Mouse (Mus musculus): ENCODE data around the gene Pde7b. TPM values are rescaled to one million over a fixed set of nuclear protein-coding genes. Genes with fewer than 3 reads are reported as not detected.

Gene Pde7b
- polyA plus RNA-seq, 1 experiment: 6.1 TPM

DNA sequence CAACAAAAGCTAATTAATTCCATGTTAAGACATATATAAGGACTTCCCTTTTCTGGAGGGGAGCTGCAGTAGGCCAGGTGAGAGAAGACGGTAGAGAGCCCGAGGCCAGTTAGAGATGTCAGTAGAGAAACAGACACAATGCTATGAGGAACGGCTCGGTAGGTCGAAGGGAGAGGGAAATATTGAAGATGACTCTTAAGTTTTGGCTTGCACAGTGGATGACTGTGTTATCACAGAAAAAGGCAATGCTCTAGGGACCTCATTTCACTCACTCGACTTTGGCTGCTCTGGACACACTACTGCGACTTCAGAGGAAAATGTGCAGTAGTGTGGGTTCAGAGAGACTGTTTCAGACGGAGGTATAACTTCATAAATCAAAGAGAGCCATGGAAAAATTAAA is 234.6 kb downstream of the Pde7b start:
- TF ChIP-seq POLR2A (IDR thresholded peaks at IDR 0.05; ENCODE audit: borderline replicate concordance, extremely low read depth, insufficient read depth, insufficient read length, poor library complexity, severe bottlenecking): no peak
- no peak for TF ChIP-seq CTCF (IDR thresholded peaks at IDR 0.05; ENCODE audit: borderline replicate concordance, extremely low read depth, insufficient read depth, insufficient read length)
- no peak for DNase-seq (ENCODE audit: low read depth)

DNA sequence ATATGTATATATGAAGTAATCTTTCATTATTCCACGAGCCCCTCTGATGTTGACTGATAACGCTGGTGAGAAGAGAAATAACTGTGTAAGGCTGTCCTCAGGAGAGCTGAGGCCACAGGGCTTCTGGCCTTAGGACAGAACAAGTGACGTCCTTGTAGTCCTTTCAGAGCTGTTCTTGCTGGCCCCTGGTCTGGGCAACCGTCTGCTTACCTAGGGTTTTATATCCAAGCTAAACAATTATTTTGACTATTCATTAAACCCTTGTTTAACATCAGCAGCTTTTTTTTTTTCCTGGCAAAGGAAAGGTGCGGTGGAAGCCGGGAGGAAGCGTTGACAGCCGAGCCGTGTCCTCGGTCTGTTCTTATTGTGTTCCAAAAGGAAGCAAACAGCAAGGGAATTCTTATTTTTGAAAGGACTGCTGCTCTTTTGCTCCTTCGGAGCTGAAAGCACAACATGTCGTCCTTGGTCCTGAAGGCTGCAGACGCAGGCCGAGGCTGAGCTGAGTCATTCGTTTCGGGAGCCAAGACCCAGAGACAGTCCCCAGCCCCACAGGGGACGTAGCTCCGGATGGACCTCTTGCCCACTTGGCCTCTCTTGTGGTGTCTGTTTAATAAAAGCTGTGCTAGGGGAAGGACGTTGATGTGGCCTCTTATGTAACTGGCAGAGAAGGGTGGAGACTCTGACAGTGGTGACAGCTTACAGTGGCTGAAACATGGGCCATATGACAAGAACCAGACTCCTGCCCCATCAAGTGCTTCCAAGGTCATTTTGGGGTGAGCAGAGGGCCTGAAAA is 238.2 kb downstream of the Pde7b start:
- DNase-seq (ENCODE audit: low read depth): no peak
- no peak for TF ChIP-seq CTCF (IDR thresholded peaks at IDR 0.05; ENCODE audit: borderline replicate concordance, extremely low read depth, insufficient read depth, insufficient read length)

DNA sequence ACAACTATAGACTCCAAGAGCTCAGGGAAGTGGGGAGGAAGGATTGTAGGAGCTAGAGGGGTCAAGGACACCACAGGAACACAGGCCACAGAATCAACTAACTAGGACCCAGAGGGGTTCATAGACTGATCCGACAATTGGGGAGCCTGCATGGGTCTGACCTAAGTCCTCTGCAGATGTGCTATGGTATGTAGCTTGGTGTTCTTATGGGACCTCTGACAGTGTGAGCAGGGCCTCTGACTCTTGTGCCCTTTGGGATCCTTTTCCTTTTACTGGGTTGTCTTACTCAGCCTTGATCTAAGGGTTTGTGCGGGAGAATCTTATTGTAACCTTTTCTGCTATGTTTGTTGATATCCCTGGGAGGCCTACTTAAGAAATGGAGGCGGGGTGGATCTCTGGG is 239.1 kb downstream of the Pde7b start:
- TF ChIP-seq CTCF (IDR thresholded peaks at IDR 0.05; ENCODE audit: borderline replicate concordance, extremely low read depth, insufficient read depth, insufficient read length) (no peak), POLR2A (IDR thresholded peaks at IDR 0.05; ENCODE audit: borderline replicate concordance, extremely low read depth, insufficient read depth, insufficient read length, poor library complexity, severe bottlenecking) (no peak)
- no peak for DNase-seq (ENCODE audit: low read depth)

DNA sequence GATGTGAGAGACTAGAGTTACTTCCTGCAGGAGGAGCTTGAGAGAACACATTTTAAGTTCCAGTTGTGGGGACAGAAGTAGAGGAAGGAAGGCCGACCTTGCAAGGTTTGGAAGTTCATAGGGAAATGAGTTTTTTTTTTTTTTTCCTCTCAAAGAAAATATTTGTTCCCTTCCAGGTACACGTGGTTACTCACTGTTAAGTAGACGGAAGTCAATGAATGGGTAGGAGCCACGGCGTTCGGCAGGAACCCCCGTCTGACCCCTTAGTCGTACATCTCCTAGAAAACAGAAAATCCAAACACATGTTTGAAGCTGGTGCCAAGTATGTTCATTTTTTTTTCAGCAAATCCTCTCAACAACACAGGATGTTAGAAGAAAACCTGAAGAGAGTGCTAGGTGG is 245.4 kb downstream of the Pde7b start:
- TF ChIP-seq POLR2A (IDR thresholded peaks at IDR 0.05; ENCODE audit: borderline replicate concordance, extremely low read depth, insufficient read depth, insufficient read length, poor library complexity, severe bottlenecking) (no peak), CTCF (IDR thresholded peaks at IDR 0.05; ENCODE audit: borderline replicate concordance, extremely low read depth, insufficient read depth, insufficient read length) (no peak)
- DNase-seq (ENCODE audit: low read depth): no peak

DNA sequence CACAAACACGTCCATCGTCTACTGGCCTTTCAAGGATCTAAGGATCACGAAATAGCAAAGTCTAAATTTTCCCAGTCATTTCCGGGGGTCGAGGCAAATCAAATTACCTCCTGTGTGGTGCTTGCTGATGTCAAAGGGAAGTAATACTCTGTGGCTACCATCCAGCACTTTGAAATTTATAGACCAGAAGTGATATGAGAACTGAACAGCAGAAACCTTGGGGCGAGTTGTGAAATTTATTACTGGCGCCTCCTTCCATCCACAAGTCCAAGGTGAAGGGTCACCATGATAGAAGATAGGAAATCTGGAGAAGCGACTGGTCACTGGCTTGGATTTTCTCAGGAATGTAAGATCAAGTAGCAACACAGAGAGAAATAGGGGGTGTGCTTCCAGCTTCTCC is 246.4 kb downstream of the Pde7b start:
- DNase-seq (ENCODE audit: low read depth): no peak
- no peak for TF ChIP-seq CTCF (IDR thresholded peaks at IDR 0.05; ENCODE audit: borderline replicate concordance, extremely low read depth, insufficient read depth, insufficient read length)
- TF ChIP-seq POLR2A (IDR thresholded peaks at IDR 0.05; ENCODE audit: borderline replicate concordance, extremely low read depth, insufficient read depth, insufficient read length, poor library complexity, severe bottlenecking): no peak

DNA sequence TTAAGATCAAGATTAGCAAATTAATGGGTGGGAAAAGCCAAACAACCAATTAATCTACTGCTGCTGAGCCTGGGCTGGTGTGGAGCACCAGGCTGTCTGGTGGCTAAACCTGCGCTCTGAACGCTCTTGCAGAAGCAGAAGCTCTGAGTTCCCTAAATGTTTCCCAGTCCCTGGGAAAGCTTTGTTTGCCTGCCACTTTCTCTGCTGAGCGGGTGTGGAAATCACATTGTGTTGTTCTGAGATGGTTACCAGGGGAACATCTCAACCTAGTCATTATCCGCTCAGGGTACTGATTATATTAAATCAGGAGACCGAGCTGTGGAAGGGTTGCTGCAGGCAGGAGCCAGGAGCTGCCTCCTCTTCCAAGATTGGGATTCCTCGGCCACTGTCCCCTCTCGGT is 250.0 kb downstream of the Pde7b start:
- TF ChIP-seq CTCF (IDR thresholded peaks at IDR 0.05; ENCODE audit: borderline replicate concordance, extremely low read depth, insufficient read depth, insufficient read length) (no peak), POLR2A (IDR thresholded peaks at IDR 0.05; ENCODE audit: borderline replicate concordance, extremely low read depth, insufficient read depth, insufficient read length, poor library complexity, severe bottlenecking) (no peak)
- DNase-seq (ENCODE audit: low read depth): peak; percentile 89

DNA sequence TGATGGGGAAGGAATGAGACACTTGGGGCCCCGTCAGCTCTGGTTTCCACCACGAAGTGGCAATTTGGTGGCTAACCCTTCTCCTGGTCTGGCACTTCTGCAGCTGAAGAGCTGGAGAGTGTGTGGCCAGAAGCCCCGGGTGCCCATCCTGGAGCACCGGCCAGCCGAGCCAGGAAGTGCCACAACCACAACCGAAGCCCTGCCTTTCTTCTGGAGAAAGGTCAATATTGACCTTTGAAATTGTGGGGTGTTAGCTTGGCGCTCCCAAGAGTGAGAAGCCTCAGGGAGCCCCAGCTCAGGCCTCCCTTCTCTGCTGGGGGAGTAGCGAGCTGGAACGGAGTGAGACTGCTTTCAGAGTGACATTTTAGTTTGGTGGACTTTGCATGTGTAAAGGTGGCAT is 250.8 kb downstream of the Pde7b start:
- DNase-seq (ENCODE audit: low read depth): no peak
- TF ChIP-seq POLR2A (IDR thresholded peaks at IDR 0.05; ENCODE audit: borderline replicate concordance, extremely low read depth, insufficient read depth, insufficient read length, poor library complexity, severe bottlenecking): no peak
- TF ChIP-seq CTCF (IDR thresholded peaks at IDR 0.05; ENCODE audit: borderline replicate concordance, extremely low read depth, insufficient read depth, insufficient read length): no peak

DNA sequence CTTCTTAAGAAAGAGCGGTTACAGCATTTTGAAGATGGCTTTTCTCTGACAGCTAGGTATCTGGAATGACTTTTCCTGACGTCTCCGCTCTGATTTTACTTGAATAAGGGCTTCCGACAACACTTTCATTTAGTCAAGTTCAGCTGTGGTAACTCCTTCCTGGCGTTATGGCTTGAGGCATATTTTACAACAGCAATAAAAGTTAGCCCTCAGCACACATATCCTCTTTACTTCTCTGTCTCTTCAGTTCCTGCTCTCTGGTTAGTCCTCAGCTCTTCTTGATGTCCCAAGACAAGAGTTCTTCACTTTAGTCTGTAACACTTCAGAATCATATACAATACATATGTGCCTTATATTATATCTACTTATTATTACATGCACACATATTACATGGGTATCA is 251.4 kb downstream of the Pde7b start:
- DNase-seq (ENCODE audit: low read depth): no peak
- TF ChIP-seq POLR2A (IDR thresholded peaks at IDR 0.05; ENCODE audit: borderline replicate concordance, extremely low read depth, insufficient read depth, insufficient read length, poor library complexity, severe bottlenecking) (no peak), CTCF (IDR thresholded peaks at IDR 0.05; ENCODE audit: borderline replicate concordance, extremely low read depth, insufficient read depth, insufficient read length) (no peak)

DNA sequence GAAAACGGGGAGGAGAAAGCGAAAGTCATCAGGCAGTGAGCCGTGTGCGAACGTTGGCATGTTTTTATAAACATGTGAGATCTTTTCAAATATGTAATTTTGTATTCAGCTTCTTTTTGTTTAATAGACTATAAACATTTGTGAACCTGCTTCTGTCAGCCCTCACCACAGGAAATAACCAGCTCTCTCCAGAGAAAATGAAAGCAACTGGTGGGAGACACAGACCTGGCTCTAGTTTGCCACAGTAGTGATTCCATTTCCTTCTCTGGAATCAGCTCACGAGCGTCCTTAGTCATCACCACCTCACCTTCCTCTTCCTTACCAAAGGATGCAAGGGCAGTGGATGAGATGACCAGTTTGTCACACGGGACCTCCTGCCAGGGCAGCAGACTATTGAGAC is 252.9 kb downstream of the Pde7b start:
- TF ChIP-seq CTCF (IDR thresholded peaks at IDR 0.05; ENCODE audit: borderline replicate concordance, extremely low read depth, insufficient read depth, insufficient read length) (no peak), POLR2A (IDR thresholded peaks at IDR 0.05; ENCODE audit: borderline replicate concordance, extremely low read depth, insufficient read depth, insufficient read length, poor library complexity, severe bottlenecking) (no peak)
- DNase-seq (ENCODE audit: low read depth): no peak

DNA sequence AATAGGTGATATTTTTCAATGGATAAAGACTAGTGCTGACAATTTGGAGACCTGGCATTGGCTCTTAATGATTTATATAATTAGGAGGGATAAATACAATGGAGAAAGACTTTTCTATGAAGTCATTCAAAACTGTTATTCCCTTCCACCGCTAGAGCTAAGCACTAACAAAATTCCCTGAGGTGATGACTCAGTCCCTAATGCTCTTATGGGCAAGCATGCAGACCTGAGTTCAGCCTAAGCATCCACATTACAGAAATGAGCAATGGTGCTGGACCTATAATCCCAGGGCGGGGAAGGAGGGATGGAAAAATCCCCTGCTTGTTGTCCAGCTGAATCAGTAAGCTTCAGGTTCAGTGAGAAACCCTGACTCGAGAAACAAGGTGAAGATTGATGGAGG is 260.2 kb downstream of the Pde7b start:
- no peak for TF ChIP-seq CTCF (IDR thresholded peaks at IDR 0.05; ENCODE audit: borderline replicate concordance, extremely low read depth, insufficient read depth, insufficient read length)
- no peak for TF ChIP-seq POLR2A (IDR thresholded peaks at IDR 0.05; ENCODE audit: borderline replicate concordance, extremely low read depth, insufficient read depth, insufficient read length, poor library complexity, severe bottlenecking)

DNA sequence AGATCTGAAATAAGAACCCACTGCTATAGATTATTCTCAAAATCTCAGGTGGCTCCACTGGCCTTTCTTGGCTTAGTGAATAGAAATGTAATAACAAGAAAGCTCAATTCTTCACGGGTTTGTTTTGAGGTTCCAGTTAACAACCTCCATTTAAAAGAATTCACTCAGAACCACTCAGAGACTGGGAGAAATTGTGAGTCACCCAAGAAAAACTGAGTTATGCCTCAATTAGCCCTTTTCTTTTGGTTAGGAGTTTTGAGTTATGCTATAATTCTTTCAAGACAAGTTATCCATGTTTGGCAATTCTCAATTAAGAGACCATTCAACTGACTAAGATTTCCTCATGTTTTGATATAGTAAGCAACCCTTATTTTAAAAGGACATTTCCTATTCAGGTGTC is 260.9 kb downstream of the Pde7b start:
- no peak for TF ChIP-seq POLR2A (IDR thresholded peaks at IDR 0.05; ENCODE audit: borderline replicate concordance, extremely low read depth, insufficient read depth, insufficient read length, poor library complexity, severe bottlenecking)
- no peak for TF ChIP-seq CTCF (IDR thresholded peaks at IDR 0.05; ENCODE audit: borderline replicate concordance, extremely low read depth, insufficient read depth, insufficient read length)

More for the DNA sequence above, 260.2 kb downstream of the Pde7b start:
- DNase-seq (ENCODE audit: low read depth): no peak

DNA sequence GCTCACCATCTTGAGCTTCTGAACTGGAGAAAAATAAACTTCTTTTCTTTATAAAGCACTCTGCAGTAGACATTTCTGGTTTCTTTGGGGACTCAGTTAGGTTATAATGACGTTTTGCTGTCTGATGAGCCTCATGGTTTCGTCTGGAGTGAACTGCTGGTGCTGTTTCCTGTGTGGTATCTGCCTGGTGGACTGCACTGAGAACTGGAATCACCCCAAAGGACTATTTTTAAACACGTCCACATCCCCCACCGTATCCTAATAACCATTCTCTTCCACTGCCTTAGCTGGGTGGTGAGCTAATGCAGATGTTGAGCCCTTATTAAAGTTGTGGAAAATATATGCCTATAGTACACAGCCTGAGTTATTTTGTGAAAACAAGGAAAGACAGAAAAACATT is 262.3 kb downstream of the Pde7b start:
- TF ChIP-seq POLR2A (IDR thresholded peaks at IDR 0.05; ENCODE audit: borderline replicate concordance, extremely low read depth, insufficient read depth, insufficient read length, poor library complexity, severe bottlenecking) (no peak), CTCF (IDR thresholded peaks at IDR 0.05; ENCODE audit: borderline replicate concordance, extremely low read depth, insufficient read depth, insufficient read length) (no peak)
- no peak for DNase-seq (ENCODE audit: low read depth)

More for the DNA sequence above, 260.9 kb downstream of the Pde7b start:
- no peak for DNase-seq (ENCODE audit: low read depth)

All from brain, embryonic 14.5 days (tissue).